Mouse (Mus musculus) fat pad, adult 2 months (tissue): Measurements from ENCODE around the gene Ccl20.

Experiments
- DNase-seq: peaks from one replicate; pipeline ENCODE4 v3.0.0-alpha.2; 2011; ENCODE audit warnings: low read depth, low spot score; ENCODE audit errors: extremely low read depth

Ccl20 gene

GRCm38 (mm10) chr1:83116447-83117137, at the start of gene Ccl20:
TSS of gene Ccl20 (plus strand) at chr1:83116766.
- DNase-seq: no peak

- DNase-seq: no peak
Observed at GRCm38 (mm10) chr1:83067205-83067604, 49.4 kb upstream of the Ccl20 start.

- DNase-seq: no peak
Observed at GRCm38 (mm10) chr1:83075526-83076189, 40.9 kb upstream of the Ccl20 start.

GRCm38 (mm10) chr1:83076190-83076917, 40.2 kb upstream of the Ccl20 start:
- DNase-seq: no peak

- no peak for DNase-seq
Observed at GRCm38 (mm10) chr1:83077016-83077415, 39.5 kb upstream of the Ccl20 start.

- no peak for DNase-seq
Observed at GRCm38 (mm10) chr1:83084790-83085189, 31.8 kb upstream of the Ccl20 start.

- no peak for DNase-seq
Observed at GRCm38 (mm10) chr1:83091268-83091667, 25.3 kb upstream of the Ccl20 start.

- DNase-seq: no peak
Observed at GRCm38 (mm10) chr1:83096935-83097334, 19.6 kb upstream of the Ccl20 start.

GRCm38 (mm10) chr1:83099160-83099559, 17.4 kb upstream of the Ccl20 start:
- DNase-seq: no peak

- DNase-seq: no peak
Observed at GRCm38 (mm10) chr1:83099580-83100137, 16.9 kb upstream of the Ccl20 start.

- DNase-seq: no peak
Observed at GRCm38 (mm10) chr1:83101891-83102290, 14.7 kb upstream of the Ccl20 start.

- DNase-seq: no peak
Observed at GRCm38 (mm10) chr1:83105464-83105863, 11.1 kb upstream of the Ccl20 start.

- no peak for DNase-seq
Observed at GRCm38 (mm10) chr1:83107410-83107978, 9.1 kb upstream of the Ccl20 start.

GRCm38 (mm10) chr1:83110992-83111391, 5.6 kb upstream of the Ccl20 start:
- no peak for DNase-seq

- DNase-seq: no peak
Observed at GRCm38 (mm10) chr1:83111726-83112125, 4.8 kb upstream of the Ccl20 start.

GRCm38 (mm10) chr1:83117217-83117616, 651 bp downstream of the Ccl20 start:
- DNase-seq: no peak

- DNase-seq: no peak
Observed at GRCm38 (mm10) chr1:83117661-83118060, 1.1 kb downstream of the Ccl20 start.

GRCm38 (mm10) chr1:83119903-83120302, 3.3 kb downstream of the Ccl20 start:
- DNase-seq: no peak

- DNase-seq: no peak
Observed at GRCm38 (mm10) chr1:83120312-83120711, 3.7 kb downstream of the Ccl20 start.

GRCm38 (mm10) chr1:83123201-83123600, 6.6 kb downstream of the Ccl20 start:
- no peak for DNase-seq

- no peak for DNase-seq
Observed at GRCm38 (mm10) chr1:83135829-83136228, 19.3 kb downstream of the Ccl20 start.
